Mouse (Mus musculus): ENCODE measurements at regions not wholly inside any gene's neighbourhood (a gene's known extent, or its start where the extent isn't known, plus 50 kb on each side); places are given as distances from the start of the nearest gene placed in this dataset.

- no peak for DNase-seq
Observed at GRCm38 (mm10) chr5:46278190-46278589, 420.8 kb upstream of the Lcorl start.

GRCm38 (mm10) chr5:46256730-46257129, 399.3 kb upstream of the Lcorl start:
- DNase-seq, result no peak

DNA sequence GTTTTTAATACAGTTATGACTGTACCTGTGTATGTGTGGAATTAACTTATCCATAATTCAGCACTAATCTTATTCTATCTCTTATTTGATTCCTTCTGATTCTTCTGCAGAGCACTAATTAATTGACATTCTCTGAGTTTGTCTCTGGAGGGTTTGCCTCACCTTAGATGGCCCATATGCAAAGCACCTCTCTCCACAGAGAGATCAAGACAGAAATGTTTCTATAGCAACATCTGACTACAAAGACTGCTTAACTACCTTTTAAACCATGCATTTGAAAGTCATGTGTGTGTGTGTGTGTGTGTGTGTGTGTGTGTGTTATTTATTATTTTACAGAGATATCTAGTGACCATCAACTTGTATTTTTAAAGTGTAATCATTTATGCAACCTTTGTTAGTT, 396.5 kb upstream of the Lcorl start:
- no peak for DNase-seq

DNA sequence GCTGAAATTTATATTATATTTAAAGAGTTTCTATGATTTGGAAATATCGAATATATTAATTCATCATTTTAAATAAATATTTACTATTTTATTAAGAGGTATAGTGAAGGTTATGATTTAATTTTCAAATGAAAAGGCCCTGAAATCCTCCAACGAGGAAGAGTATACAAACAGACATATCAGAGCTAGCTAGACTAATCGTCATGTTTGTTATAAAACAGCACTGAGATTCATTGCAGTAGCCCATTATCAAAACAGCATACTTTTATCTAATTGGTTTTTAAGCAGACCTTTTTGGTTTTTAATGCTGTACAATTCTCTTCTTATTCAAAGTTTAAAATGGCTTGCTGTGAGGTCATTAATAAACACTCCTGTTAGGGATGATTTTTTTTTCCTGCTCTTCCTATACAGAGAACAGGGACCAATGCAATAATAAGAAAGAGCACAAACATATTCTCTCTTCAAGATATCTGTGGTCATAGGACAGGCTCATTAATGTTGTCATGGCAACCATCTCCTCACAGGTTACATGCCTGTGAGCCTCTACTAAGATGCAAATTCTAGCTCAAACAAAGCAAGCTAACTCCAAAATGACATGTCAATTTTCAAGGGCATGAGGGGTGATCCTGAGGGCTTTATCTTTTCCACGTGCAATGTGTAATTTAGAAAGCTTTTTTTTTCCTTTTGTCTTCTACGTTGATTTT, 378.1 kb upstream of the Lcorl start:
- peak; percentile 17 for DNase-seq

DNA sequence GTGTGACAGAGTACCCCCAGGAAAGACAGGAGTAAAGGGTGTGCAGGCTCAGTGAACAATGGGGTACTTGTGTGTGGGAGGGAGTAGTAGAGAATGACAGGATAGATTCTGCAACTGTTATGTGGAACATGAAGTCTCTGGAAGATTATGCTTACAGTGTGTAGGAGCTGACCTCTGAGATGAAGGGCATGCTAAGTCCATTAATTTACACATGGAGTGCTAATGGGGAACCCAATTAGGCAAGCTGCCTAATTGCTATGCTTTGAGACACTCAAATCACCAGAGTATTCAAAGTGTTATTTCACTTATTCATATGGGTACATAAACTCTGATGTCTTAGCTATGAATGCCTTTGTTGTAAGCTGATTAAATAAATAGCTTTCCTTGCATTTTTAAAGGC, 375.4 kb upstream of the Lcorl start:
- DNase-seq, result no peak

- no peak for DNase-seq
Observed at GRCm38 (mm10) chr5:46228667-46229066, 371.3 kb upstream of the Lcorl start.

- no peak for DNase-seq
Observed at GRCm38 (mm10) chr5:46212845-46213468, 355.5 kb upstream of the Lcorl start.

GRCm38 (mm10) chr5:46209076-46209475, 351.7 kb upstream of the Lcorl start:
- no peak for DNase-seq

- no peak for DNase-seq
Observed at GRCm38 (mm10) chr5:46203744-46204143, 346.3 kb upstream of the Lcorl start.

- no peak for DNase-seq
Observed at GRCm38 (mm10) chr5:46202457-46202772, 345.0 kb upstream of the Lcorl start.

DNA sequence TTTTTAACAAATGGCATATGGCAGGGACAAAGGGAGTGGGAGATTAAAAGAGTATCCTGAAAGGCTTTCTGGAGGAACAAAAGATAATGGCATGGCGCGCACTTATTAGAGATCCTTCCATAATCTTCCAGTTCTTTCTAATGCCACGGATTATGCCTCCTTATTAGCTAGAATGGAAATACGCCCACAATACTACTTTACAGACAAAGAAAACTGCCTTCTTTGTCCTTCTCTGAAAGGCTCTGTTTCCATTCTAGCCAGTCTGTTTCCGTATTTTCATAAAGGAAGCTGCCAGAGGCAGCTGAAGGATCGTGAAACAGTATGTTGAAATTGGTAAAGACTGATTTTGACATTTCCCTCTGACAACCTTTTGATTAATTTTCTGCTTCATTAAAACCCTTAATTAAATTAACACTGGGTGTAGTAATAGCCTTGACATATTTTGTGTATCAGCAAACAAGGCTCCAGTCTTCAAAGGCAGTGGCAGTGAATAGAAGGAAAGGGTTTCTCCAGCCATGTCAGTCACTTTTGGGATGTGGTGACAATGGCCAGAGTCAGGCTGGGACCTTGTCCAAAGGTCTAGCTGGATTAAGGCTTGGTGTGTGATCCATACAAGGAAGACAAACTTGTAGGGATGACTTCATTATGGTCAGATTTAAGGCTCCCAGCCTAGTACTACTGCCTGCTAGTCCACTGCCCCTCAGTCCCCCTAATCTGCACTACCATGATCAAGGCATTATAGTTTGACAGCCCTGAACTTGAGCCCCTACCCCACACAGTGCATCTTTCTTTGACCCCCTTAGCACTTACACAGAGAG, 344.4 kb upstream of the Lcorl start:
- peak; percentile 17 for DNase-seq

- no peak for DNase-seq
Observed at GRCm38 (mm10) chr5:46186908-46187307, 329.5 kb upstream of the Lcorl start.

- DNase-seq, result peak; percentile 12
Observed at GRCm38 (mm10) chr5:46182157-46182556, 324.7 kb upstream of the Lcorl start.

DNA sequence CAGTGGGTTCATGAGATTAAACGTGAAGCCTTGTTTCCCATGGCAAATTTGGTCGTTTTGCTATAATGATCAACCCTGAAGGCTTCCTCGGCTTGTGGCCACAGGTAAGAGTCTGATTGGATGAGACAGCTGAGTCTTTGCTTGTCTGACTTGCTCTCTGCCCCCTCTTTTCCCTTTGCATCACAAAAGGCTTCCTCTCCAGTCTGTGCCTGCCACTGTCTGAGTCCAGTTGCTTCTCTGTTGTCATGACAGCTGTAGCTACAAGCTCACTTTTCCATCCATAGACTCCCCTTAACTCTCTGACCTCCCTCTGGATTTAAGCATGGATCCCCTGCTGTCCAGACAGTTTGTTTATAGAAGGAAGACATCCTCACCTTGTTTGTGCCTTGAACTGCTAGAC, 314.9 kb upstream of the Lcorl start:
- DNase-seq, result peak; percentile 10

DNA sequence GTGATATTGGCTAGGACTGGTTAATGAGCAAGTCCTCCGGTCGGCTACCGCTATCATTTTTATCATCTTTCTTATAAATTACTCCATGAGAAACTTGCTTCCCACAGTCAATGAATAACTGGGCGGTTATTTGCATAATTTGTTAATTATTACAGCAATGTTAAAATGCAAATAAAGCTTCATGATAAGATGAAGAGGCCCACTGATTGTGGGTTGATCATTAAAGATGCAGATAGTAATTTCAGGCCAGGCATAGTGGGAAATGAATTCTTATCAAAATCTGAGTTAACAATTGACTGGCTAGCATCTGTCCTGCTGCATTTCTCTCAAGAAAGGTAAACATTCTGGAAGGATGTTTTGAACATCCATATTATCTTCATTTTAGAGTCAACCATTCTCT, 303.4 kb upstream of the Lcorl start:
- no peak for DNase-seq

- DNase-seq, result no peak
Observed at GRCm38 (mm10) chr5:46151973-46152372, 294.6 kb upstream of the Lcorl start.

DNA sequence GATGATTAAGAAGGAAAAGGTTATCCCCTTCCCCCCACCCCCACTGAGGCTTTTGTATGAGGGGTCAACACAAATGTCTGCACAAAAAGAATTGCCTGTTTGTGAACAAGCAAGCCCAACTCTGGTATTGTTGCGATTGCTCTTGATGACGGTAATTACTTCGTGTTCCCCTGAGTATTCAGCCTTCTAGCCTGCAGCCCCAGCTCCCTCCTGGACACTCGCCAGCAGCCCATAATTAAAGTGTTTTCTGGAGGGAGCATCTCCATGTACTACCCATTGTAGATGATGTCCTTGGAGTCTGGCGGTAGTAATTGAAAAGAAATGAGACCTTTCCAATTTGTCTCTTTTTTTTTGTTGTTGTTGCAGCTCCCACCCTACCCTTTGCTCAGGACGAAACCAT, 293.4 kb upstream of the Lcorl start:
- peak; percentile 34 for DNase-seq

DNA sequence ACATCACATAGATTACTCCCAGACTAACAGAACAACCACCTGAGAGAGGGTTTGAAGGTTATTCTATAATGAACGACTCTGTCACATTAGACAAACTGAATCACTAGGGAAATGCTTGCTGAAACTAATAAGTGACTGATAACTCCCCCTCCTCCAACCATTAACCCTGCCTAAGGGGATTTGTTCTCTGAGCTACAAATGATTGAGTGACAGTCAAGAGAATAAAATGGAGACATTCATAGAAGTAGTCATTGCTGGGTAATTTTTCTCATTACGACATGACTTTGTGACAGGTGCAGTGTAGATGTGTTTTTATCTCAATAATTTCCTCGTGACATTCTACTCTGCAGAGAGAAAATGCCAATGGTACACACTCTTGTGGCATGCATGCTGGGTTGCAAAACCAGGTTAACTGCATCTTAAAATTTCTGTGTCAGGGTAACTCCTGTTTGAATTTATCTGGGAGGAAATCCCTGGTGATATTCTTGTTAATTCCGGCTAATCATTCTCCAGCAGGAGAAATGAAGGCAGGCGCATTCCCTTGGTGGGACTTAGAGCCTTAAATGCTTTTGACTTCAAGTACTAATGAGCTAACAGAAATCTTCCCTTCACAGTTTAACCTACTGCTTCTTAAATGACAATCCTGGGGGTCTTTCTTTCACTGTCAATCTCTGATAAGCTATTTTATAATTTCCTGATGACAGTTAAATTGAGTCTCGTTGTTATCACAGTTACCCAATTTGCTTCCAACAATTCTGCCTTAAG, 292.6 kb upstream of the Lcorl start:
- no peak for DNase-seq

DNA sequence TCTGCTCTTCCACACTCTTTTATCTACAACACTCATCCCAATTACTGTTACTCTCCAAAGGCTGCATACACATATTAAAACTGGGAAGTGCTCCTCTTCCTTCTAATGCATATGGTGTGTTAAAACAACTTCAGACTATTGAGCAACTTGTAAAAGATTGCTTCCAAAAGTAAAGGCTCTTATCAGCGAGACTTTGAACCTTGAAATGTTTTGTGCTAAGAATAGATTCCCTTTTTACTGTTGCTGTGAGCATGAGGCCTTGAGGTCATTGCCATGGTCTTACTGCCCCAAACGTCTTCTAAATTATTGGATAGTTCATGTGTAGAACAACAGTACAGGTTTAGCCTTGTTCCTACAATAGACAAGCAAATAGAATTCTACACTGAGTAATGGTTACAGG, 281.6 kb upstream of the Lcorl start:
- no peak for DNase-seq

- peak; percentile 23 for DNase-seq
Observed at GRCm38 (mm10) chr5:46137695-46138094, 280.3 kb upstream of the Lcorl start.

DNA sequence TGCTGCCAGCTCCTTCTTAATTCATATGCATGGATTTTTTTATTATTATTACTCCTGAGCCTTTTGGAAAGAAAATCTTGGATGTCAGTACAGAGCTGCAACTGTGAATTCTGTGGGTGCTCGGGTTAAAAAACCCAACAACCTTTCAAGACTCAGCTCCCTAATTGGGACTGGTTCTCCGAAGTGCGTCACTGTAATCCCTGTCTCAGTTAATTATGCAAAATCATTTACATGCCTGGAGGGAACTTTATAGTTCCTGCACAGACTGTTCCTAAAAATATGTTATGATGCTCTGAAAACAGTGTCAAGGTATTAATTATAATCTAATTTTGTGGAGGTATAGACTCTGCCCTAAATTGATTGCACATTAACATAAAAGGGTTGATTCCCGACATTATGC, 250.6 kb upstream of the Lcorl start:
- no peak for DNase-seq

GRCm38 (mm10) chr5:46103350-46103749, 245.9 kb upstream of the Lcorl start:
- DNase-seq, result no peak

DNA sequence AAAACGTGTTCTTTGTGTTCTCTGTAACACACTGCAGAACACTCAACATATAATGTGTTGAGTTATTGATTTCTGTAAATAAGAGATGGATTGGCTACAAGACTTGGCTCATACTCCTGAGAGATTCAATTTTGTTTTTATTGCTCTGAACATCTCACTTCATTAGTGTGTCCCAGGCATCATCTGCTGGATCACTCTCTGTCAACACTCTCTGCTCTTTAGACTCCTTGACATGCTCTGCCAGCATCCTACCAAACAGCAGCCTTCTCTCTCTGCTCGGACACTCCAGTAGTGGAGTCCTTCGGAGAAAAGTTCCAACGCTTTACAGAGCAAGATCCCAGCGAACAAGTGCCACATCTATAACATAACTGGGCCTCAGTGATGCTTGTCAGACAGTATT, 235.1 kb upstream of the Lcorl start:
- no peak for DNase-seq
